Mouse (Mus musculus) bone marrow macrophage, adult 2 months (primary cell): ENCODE results near the gene Nptxr.

Experiments
- CTCF ChIP-seq: IDR thresholded peaks from 2 replicates; pipeline ENCODE4 v1.5.1; 2012; ENCODE audit warnings: low read depth, mild to moderate bottlenecking, low read length, moderate library complexity
- POLR2A ChIP-seq: IDR thresholded peaks from 2 replicates; pipeline ENCODE4 v1.6.1; 2012; ENCODE audit warnings: mild to moderate bottlenecking, low read depth, low read length, borderline replicate concordance

GRCm38 (mm10) chr15:79785056-79785455 is 19.5 kb downstream of the Nptxr start:
- TF ChIP-seq CTCF (no peak), POLR2A (no peak)
